Mouse (Mus musculus) intestine, postnatal 0 days (tissue): ENCODE results near the gene Klhl7. TPM values are rescaled to one million over a fixed set of nuclear protein-coding genes. Genes with fewer than 3 reads are reported as not detected.

Source experiments
- ATAC-seq: fragments of 200-750 bp; cut with Nextera tagmentation; 2 replicates; pipeline ENCODE4 v1.8.0; 2017; ENCODE audit warnings: mild to moderate bottlenecking, moderate TSS enrichment, moderate library complexity
- H3K27ac ChIP-seq: fragments of 300-500 bp; sonication (generic); 2 replicates; pipeline ENCODE4 v1.5.1; 2014; ENCODE audit warnings: mild to moderate bottlenecking, low read depth, low read length, moderate library complexity
- H3K27me3 ChIP-seq: fragments of 300-500 bp; sonication (generic); replicated peaks from 2 replicates; pipeline ENCODE4 v1.6.1; 2014; ENCODE audit warnings: low read length, mixed read lengths; ENCODE audit not compliant: control insufficient read depth, insufficient read depth
- H3K36me3 ChIP-seq: fragments of 300-500 bp; sonication (generic); 2 replicates; pipeline ENCODE4 v1.6.1; 2014; ENCODE audit warnings: mild to moderate bottlenecking, moderate library complexity; ENCODE audit not compliant: control insufficient read depth, insufficient read depth
- H3K4me1 ChIP-seq: fragments of 300-500 bp; sonication (generic); replicated peaks from 2 replicates; pipeline ENCODE4 v1.6.1; 2014; ENCODE audit warnings: antibody characterized with exemption, low read length, mixed read lengths; ENCODE audit not compliant: control insufficient read depth, insufficient read depth
- H3K4me2 ChIP-seq: fragments of 300-500 bp; sonication (generic); replicated peaks from 2 replicates; pipeline ENCODE4 v1.6.1; 2014; ENCODE audit warnings: low read depth, mild to moderate bottlenecking, moderate library complexity
- H3K4me3 ChIP-seq: fragments of 300-500 bp; sonication (generic); 2 replicates; pipeline ENCODE4 v1.5.1; 2014; ENCODE audit warnings: low read depth, low read length
- H3K9ac ChIP-seq: fragments of 300-500 bp; sonication (generic); 2 replicates; pipeline ENCODE4 v1.6.1; 2014; ENCODE audit warnings: mild to moderate bottlenecking, low read depth, low read length
- H3K9me3 ChIP-seq: fragments of 300-500 bp; sonication (generic); 2 replicates; pipeline ENCODE4 v1.6.1; 2016; ENCODE audit warnings: mixed run types; ENCODE audit not compliant: control insufficient read depth
- CTCF ChIP-seq: sonication (generic); IDR thresholded peaks from 2 replicates; pipeline ENCODE4 v1.5.1; 2016; ENCODE audit warnings: low read depth, mild to moderate bottlenecking, control low read depth, antibody characterized with exemption, moderate library complexity
- WGBS: fragments of 180-500 bp; shearing (Covaris S2); extraction: QIAGEN DNeasy Blood & Tissue Kit; methylation state at CpG from one replicate; pipeline ENCODE4 v1.1.7; 2014; 5-methylcytosine and 5-hydroxymethylcytosine counted together
- polyA plus RNA-seq: library from polyadenylated mRNA; unstranded; fragments of >200 nt; fragmentation: Nextera tagmentation; extraction: Ambion mirVana; gene quantifications from 2 replicates; pipeline ENCODE4 v1.2.1, GENCODE M21; 2015

The Klhl7 gene
- polyA plus RNA-seq, 1 experiment from 2014 or later: 14.8 TPM

DNA sequence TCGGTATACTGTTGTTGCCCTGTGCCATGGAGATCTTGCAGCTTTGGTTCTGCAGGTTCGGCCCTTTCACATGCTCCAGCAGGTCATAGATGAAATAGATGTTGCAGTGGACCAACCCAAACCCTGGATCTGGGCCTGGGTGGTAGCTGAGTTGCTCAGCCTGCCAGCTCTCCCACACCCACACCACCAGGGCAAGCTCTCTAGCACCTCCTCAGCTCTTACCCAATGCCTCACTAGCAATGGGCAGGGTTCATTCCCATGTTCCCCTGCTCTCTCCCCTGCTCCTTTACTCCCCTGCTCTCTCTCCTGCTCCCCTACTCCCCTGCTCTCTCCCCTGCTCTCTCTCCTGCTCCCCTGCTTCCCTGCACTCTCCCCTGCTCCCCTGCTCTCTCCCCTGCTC is 91.4 kb downstream of the Klhl7 start:
- Histone ChIP-seq H3K4me3 (no peak overlapping the region), H3K9ac (no peak overlapping the region), H3K4me1 (no peaks in the 10 kb centered on the region), H3K9me3 (no peaks in the 10 kb centered on the region), H3K27ac (no peak overlapping the region), H3K27me3 (no peaks in the 10 kb centered on the region), H3K4me2 (no peak overlapping the region), H3K36me3 (no peaks in the 10 kb centered on the region)
- TF ChIP-seq CTCF: no peak
- ATAC-seq: no peak
- 80% methylated on average over 2 of the region's 2 CpGs for WGBS

DNA sequence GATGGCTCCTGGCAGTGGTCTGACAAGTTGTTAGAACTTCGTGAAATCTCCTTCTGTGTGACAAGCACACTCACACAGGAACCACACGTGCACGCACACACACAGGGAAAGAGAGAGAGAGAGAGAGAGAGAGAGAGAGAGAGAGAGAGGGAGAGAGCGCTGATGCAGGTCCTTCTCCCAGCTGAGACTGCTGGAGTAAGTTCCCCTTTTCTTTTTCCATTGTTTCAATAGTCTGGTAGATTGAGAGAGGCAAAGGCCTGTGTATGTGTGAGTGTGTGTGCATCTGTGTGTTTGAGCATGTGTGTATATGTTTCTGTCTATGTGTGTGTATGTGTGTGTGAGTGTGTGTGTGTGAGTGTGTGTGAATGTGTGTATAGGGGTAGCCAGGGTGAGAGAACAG is 100.6 kb downstream of the Klhl7 start:
- H3K9me3 ChIP-seq: no peaks in the 10 kb centered on the region
- H3K36me3 ChIP-seq: no peaks in the 10 kb centered on the region
- no peak overlapping the region for H3K4me3 ChIP-seq
- TF ChIP-seq CTCF: no peak
- H3K4me2 ChIP-seq: no peak overlapping the region
- no peak overlapping the region for H3K9ac ChIP-seq
- H3K27me3 ChIP-seq: no peaks in the 10 kb centered on the region
- no peak overlapping the region for H3K27ac ChIP-seq
- no peak for ATAC-seq
- no peaks in the 10 kb centered on the region for H3K4me1 ChIP-seq
- 84% methylated on average over 4 of the region's 4 CpGs for WGBS

DNA sequence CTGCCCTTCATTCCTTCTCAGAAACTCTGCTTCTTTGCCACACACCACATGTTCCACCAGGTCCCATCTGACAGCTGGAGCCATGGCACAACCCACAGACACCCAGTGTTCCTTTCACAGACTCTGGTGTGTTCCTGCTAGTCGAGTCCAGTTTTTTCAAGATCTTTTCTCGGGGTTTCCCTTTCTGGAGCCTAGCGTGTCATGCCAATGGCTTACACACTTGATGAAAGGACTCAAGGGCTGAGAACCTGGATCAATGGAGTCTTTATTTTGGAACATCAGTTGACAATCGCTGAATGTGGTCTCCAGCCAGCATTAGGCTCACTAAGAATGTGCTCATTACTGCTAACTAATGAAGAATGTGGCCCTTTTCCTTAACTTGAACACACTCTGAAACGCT is 102.1 kb downstream of the Klhl7 start:
- no peaks in the 10 kb centered on the region for H3K4me1 ChIP-seq
- H3K36me3 ChIP-seq: no peaks in the 10 kb centered on the region
- H3K9me3 ChIP-seq: no peaks in the 10 kb centered on the region
- ATAC-seq: no peak
- H3K27ac ChIP-seq: no peak overlapping the region
- WGBS: 86% methylated on average over 5 of the region's 5 CpGs
- no peak overlapping the region for H3K4me2 ChIP-seq
- no peak overlapping the region for H3K9ac ChIP-seq
- no peak overlapping the region for H3K4me3 ChIP-seq
- no peak for TF ChIP-seq CTCF
- no peaks in the 10 kb centered on the region for H3K27me3 ChIP-seq

DNA sequence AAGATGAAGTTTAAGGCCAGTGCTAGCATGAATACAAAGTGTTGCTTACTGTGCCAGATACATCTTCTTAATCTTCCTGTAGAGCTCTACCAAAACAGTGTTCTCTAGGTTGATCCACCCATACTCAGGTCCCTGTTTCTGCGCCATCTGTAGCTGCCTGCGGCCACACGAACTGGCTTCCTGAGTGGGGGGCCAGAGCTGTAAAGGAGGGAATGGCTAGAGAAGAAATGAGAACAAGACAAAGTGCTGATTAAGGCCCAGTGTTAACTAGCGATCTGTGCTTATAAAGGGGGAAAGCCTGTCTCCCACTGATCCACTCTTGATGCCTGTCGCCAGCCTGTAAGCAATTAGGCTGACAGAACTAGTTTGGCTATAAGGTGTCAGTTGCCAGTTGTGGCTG is 102.9 kb downstream of the Klhl7 start:
- TF ChIP-seq CTCF: no peak
- Histone ChIP-seq H3K27ac (no peak overlapping the region), H3K27me3 (no peaks in the 10 kb centered on the region), H3K4me3 (no peak overlapping the region), H3K4me2 (no peak overlapping the region), H3K36me3 (no peaks in the 10 kb centered on the region), H3K4me1 (no peaks in the 10 kb centered on the region), H3K9ac (no peak overlapping the region), H3K9me3 (no peaks in the 10 kb centered on the region)
- WGBS: 78% methylated on average over 5 of the region's 5 CpGs
- no peak for ATAC-seq

DNA sequence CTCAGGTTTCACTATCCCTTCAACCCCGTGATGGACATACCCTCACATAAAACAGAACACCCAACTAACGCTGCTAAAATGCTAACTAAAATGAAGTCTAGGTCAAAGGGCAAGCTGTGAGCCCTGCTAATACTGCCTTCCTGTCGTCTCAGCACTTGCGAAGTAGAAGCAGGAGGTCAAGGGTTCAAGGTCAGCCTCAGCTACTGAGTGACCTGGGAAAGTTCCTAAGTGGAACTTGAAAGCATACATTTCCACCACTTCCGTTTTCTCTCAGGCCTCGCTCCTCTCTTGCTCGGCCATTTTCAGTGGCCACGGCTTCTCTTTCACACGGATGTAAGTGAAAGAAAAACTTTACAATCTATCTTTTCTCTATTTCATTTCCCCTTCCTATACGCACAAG is 107.6 kb downstream of the Klhl7 start:
- Histone ChIP-seq H3K9me3 (no peaks in the 10 kb centered on the region), H3K36me3 (no peaks in the 10 kb centered on the region), H3K4me2 (no peak overlapping the region), H3K9ac (no peak overlapping the region), H3K27ac (no peak overlapping the region), H3K4me3 (no peak overlapping the region), H3K4me1 (no peaks in the 10 kb centered on the region), H3K27me3 (no peaks in the 10 kb centered on the region)
- TF ChIP-seq CTCF: no peak
- no peak for ATAC-seq
- WGBS: 57% methylated on average over 10 of the region's 10 CpGs

DNA sequence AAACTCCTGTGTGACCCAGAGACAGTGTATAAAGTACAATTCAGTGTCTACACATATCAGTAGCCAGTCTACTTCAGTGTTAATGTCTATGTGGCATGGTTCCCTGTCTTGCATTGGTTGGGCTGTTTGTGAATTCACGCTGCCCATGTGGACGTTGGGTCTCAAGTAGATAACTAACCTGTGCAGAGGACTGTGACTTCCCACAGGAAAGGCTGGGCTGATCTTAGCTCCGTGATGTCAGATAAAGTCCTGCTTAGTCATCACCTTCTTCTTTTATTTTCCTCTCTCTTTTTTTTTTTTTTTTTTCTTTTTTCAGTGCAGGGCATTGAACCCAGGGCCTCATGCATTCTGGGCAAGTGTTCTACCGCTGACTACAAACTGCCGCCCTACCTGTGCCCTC is 108.1 kb downstream of the Klhl7 start:
- ATAC-seq: no peak
- Histone ChIP-seq H3K27me3 (no peaks in the 10 kb centered on the region), H3K36me3 (no peaks in the 10 kb centered on the region), H3K4me1 (no peaks in the 10 kb centered on the region), H3K9me3 (no peaks in the 10 kb centered on the region), H3K4me3 (no peak overlapping the region), H3K27ac (no peak overlapping the region), H3K4me2 (no peak overlapping the region), H3K9ac (no peak overlapping the region)
- WGBS: 71% methylated on average over 5 of the region's 5 CpGs
- TF ChIP-seq CTCF: no peak

Other genes starting within 250 kb of the Klhl7 start
- gene Fam126a, start 69.9 kb upstream of the Klhl7 start, polyA plus RNA-seq: 4.9 and 5.0 TPM in 2 replicates
- gene Nupl2, start 64.4 kb downstream of the Klhl7 start, polyA plus RNA-seq: 4.7 and 6.6 TPM in 2 replicates